Mouse (Mus musculus): ENCODE results near the gene Repin1. TPM values are rescaled to one million over a fixed set of nuclear protein-coding genes. Genes with fewer than 3 reads are reported as not detected.

Gene Repin1
- polyA plus RNA-seq (2021; fragmentation: Nextera tagmentation): 18.9 and 20.9 TPM in 2 replicates
- long read RNA-seq, experiment 1, transcript Repin1-201 (3 exons, 3,145 nt): major isoform, 8 of 42 reads
- long read RNA-seq, experiment 1, partial matches to known transcripts: 10 of 42 reads
- long read RNA-seq, experiment 1, other reads (novel, unspliced or antisense): 16 of 42 reads
- long read RNA-seq, experiment 2, transcript Repin1-204 (3 exons, 3,057 nt): minor isoform, 14 of 190 reads
- long read RNA-seq, experiment 2, transcript Repin1-206 (2 exons, 1,265 nt): minor isoform, 16 of 190 reads
- long read RNA-seq, experiment 2, transcript Repin1-201 (3 exons, 3,145 nt): major isoform, 57 of 190 reads
- long read RNA-seq, experiment 2, transcript Repin1-205 (2 exons, 989 nt): minor isoform, 10 of 190 reads
- long read RNA-seq, experiment 2, partial matches to known transcripts: 20 of 190 reads
- long read RNA-seq, experiment 2, other reads (novel, unspliced or antisense): 73 of 190 reads

GRCm38 (mm10) chr6:48593158-48594042, at the start of gene Repin1, which contains the start of gene Gm44965:
Gene Repin1 (plus strand): TSS chr6:48593883.
Gene Gm44965 (plus strand): TSS chr6:48593941.

GRCm38 (mm10) chr6:48554280-48555103, 39.2 kb upstream of the Repin1 start, which contains the start of gene Lrrc61:
Gene Lrrc61 (plus strand): TSS chr6:48554796.

DNA sequence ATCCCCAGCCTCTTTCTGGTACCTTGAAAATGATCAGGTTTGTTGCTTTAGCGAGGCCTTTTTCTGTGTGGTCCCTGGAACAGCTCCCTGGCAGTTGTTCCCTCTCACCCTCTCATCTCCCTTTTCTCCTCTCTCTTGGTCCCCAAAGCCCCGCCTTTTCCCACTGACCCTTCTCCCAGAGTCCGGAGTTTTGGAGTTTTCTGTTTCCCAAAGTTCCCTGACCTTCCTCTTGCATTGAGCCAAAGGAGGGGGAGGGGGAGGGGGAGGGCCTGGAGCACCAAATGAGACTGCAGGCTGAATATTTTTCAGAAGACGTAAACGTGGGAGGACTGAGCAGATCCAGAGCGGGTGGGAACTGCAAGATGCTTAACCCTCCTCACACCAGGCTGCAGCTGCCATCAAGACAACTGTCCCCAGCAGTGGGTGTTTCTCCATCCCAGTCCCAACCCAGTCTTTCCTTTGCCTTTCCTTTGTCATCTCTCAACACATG, 21.1 kb upstream of the Repin1 start, which contains the start of gene Rarres2:
TSS of gene Rarres2 (minus strand) at position 218 of the 490 bp plus-strand sequence.

GRCm38 (mm10) chr6:48589194-48589750, 4.4 kb upstream of the Repin1 start, which contains the start of gene Gm45021:
Gene Gm45021 (plus strand): TSS chr6:48589610.

DNA sequence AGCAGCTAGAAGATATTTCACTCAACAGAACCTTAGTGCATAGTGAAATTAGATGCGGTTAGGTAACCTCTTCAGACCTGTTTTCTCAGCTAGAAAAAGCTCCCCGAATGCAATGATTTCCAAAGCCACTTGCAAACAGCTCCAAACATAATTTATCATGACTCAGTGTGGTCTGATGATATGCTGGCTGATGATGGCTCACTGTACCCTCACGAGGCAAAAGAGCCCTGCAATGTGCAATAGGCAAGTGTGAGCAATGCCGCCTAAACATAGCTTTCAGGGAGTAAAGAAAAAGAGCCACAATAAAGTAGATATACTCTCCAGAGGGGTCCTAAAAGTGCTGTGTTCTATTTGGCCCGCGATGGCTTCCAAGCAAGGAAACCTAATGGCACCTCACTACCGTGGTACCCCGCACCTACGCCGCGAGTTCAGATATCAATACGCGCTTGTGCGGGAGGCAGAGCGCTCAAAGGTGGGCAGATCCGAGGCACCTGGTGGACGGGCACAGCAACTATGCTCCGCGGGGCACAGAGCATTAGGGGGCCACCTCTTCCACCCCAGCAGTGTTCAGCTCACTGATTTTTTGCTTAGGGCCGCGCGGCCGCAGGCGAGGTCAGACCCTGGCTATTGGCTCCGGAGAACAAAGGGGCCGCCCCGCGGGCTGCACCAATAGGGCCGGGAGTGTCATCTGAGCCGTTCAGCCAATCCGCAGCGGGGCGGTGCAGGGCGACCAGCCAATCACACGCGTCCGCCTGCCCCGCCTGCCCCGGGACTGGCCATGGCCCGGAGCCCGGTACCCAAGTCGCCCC, 7.8 kb downstream of the Repin1 start, which contains the start of gene Zfp775:
TSS of gene Zfp775 (plus strand) at position 793 of the 809 bp plus-strand sequence.

GRCm38 (mm10) chr6:48626464-48626863, 32.8 kb downstream of the Repin1 start, which contains the start of gene AI854703:
Gene AI854703 (plus strand): TSS chr6:48626764.

GRCm38 (mm10) chr6:48646995-48647394, 53.3 kb downstream of the Repin1 start, which contains the start of gene Gimap8:
Gene Gimap8 (plus strand): TSS chr6:48647234.

Other genes starting within 250 kb of the Repin1 start
- gene Krba1, start 198.3 kb upstream of the Repin1 start, polyA plus RNA-seq (2021; fragmentation: Nextera tagmentation): 4.3 and 4.4 TPM in 2 replicates
- gene Zfp467, start 148.1 kb upstream of the Repin1 start, polyA plus RNA-seq (2021; fragmentation: Nextera tagmentation): 29.2 and 31.4 TPM in 2 replicates
- 0.15 and 0.28 TPM in 2 replicates for gene Sspo, start 145.7 kb upstream of the Repin1 start, polyA plus RNA-seq (2021; fragmentation: Nextera tagmentation)
- 721 and 840 TPM in 2 replicates for gene Atp6v0e2, start 56.3 kb upstream of the Repin1 start, polyA plus RNA-seq (2021; fragmentation: Nextera tagmentation)
- gene Lrrc61, start 39.1 kb upstream of the Repin1 start, polyA plus RNA-seq (2021; fragmentation: Nextera tagmentation): 30.6 and 38.0 TPM in 2 replicates
- gene Rarres2, start 21.1 kb upstream of the Repin1 start, polyA plus RNA-seq (2021; fragmentation: Nextera tagmentation): 55.9 and 70.3 TPM in 2 replicates
- gene Gm45021, start 4.3 kb upstream of the Repin1 start, polyA plus RNA-seq (2021; fragmentation: Nextera tagmentation): not detected in 2 replicates
- gene Gm44965, start 58 bp downstream of the Repin1 start, polyA plus RNA-seq (2021; fragmentation: Nextera tagmentation): not detected in 2 replicates
- gene Zfp775, start 8.2 kb downstream of the Repin1 start, polyA plus RNA-seq (2021; fragmentation: Nextera tagmentation): 5.7 and 6.3 TPM in 2 replicates
- gene AI854703, start 32.9 kb downstream of the Repin1 start, polyA plus RNA-seq (2021; fragmentation: Nextera tagmentation): 9.4 and 11.7 TPM in 2 replicates
- gene Gimap8, start 53.4 kb downstream of the Repin1 start, polyA plus RNA-seq (2021; fragmentation: Nextera tagmentation): 0.09 TPM in 1 of 2 replicates, not detected in the other
- 0.26 and 0.59 TPM in 2 replicates for gene Gimap9, start 82.2 kb downstream of the Repin1 start, polyA plus RNA-seq (2021; fragmentation: Nextera tagmentation)
- 0.21 TPM in 1 of 2 replicates, not detected in the other for gene Gimap4, start 90.7 kb downstream of the Repin1 start, polyA plus RNA-seq (2021; fragmentation: Nextera tagmentation)
- gene Gimap6, start 114.3 kb downstream of the Repin1 start, polyA plus RNA-seq (2021; fragmentation: Nextera tagmentation): 2.7 and 3.0 TPM in 2 replicates
- 0.83 TPM in 1 of 2 replicates, not detected in the other for gene Gm28053, start 124.7 kb downstream of the Repin1 start, polyA plus RNA-seq (2021; fragmentation: Nextera tagmentation)
- 0.11 TPM in 1 of 2 replicates, not detected in the other for gene Gimap7, start 124.7 kb downstream of the Repin1 start, polyA plus RNA-seq (2021; fragmentation: Nextera tagmentation)
- 2.5 and 3.3 TPM in 2 replicates for gene Gimap1, start 145.2 kb downstream of the Repin1 start, polyA plus RNA-seq (2021; fragmentation: Nextera tagmentation)
- 0.60 and 0.82 TPM in 2 replicates for gene Gimap5, start 152.3 kb downstream of the Repin1 start, polyA plus RNA-seq (2021; fragmentation: Nextera tagmentation)
- 0.06 TPM in 1 of 2 replicates, not detected in the other for gene Gimap3, start 177.0 kb downstream of the Repin1 start, polyA plus RNA-seq (2021; fragmentation: Nextera tagmentation)
- gene Tmem176a, start 247.0 kb downstream of the Repin1 start, polyA plus RNA-seq (2021; fragmentation: Nextera tagmentation): 59.6 and 66.9 TPM in 2 replicates
- gene Tmem176b, start 247.6 kb downstream of the Repin1 start, polyA plus RNA-seq (2021; fragmentation: Nextera tagmentation): 94.2 and 95.1 TPM in 2 replicates